Mouse (Mus musculus): Measurements from ENCODE around the gene Il11.

Gene Il11

GRCm38 (mm10) chr7:4743354-4743753 is 39.3 kb downstream of the Il11 start:
- no peak for DNase-seq (ENCODE audit: low read depth, low spot score)

GRCm38 (mm10) chr7:4742482-4742819 is 40.2 kb downstream of the Il11 start:
- no peak for DNase-seq (ENCODE audit: low read depth, low spot score)

GRCm38 (mm10) chr7:4741672-4742481 is 40.8 kb downstream of the Il11 start:
- DNase-seq (ENCODE audit: low read depth, low spot score): no peak

- no peak for DNase-seq (ENCODE audit: low read depth, low spot score)
These were observed 41.5 kb downstream of the Il11 start for GRCm38 (mm10) chr7:4741151-4741550.

- DNase-seq (ENCODE audit: low read depth, low spot score): no peak
These were observed 42.3 kb downstream of the Il11 start for GRCm38 (mm10) chr7:4740309-4740727.

GRCm38 (mm10) chr7:4739544-4740275 is 42.9 kb downstream of the Il11 start, which contains the start of gene Kmt5c:
TSS of gene Kmt5c (plus strand) at chr7:4740115.
- DNase-seq (ENCODE audit: low read depth, low spot score): peak; percentile 98

GRCm38 (mm10) chr7:4739041-4739543 is 43.6 kb downstream of the Il11 start:
- DNase-seq (ENCODE audit: low read depth, low spot score): no peak

GRCm38 (mm10) chr7:4732968-4733392 is 49.7 kb downstream of the Il11 start:
- DNase-seq (ENCODE audit: low read depth, low spot score): no peak

- no peak for DNase-seq (ENCODE audit: low read depth, low spot score)
These were observed 51.6 kb downstream of the Il11 start for GRCm38 (mm10) chr7:4731090-4731489.

- DNase-seq (ENCODE audit: low read depth, low spot score): no peak
These were observed 57.5 kb downstream of the Il11 start, which contains the start of gene Tmem150b for GRCm38 (mm10) chr7:4725169-4725568. TSS of gene Tmem150b (minus strand) at chr7:4725249.

- no peak for DNase-seq (ENCODE audit: low read depth, low spot score)
These were observed 58.3 kb downstream of the Il11 start for GRCm38 (mm10) chr7:4724359-4724758.

- no peak for DNase-seq (ENCODE audit: low read depth, low spot score)
These were observed 59.2 kb downstream of the Il11 start for GRCm38 (mm10) chr7:4723508-4723907.

Measured in embryo, embryonic 11.5 days (tissue).